Mouse (Mus musculus) urinary bladder, postnatal 4 days (tissue): ENCODE measurements around the gene Tceal9.
A peak's percentile ranks its signal among the peaks of the same experiment; 100 is the strongest.
"Not testable (repeated sequence)": the region's sequence is repeated elsewhere in the genome, so short reads cannot be mapped to it uniquely, and the experiment has no call there.

ENCODE experiments used
- DNase-seq, 2 experiments: peaks; one replicate each; pipeline ENCODE4 v3.0.0; 2021 to 2022; ENCODE audit warnings: low spot score in 2 of 2

Gene Tceal9

GRCm38 (mm10) chrX:136244574-136245229, at the start of gene Tceal9:
TSS of gene Tceal9 (plus strand) at chrX:136245079.
- peak; percentile 66 to 75 for DNase-seq

DNA sequence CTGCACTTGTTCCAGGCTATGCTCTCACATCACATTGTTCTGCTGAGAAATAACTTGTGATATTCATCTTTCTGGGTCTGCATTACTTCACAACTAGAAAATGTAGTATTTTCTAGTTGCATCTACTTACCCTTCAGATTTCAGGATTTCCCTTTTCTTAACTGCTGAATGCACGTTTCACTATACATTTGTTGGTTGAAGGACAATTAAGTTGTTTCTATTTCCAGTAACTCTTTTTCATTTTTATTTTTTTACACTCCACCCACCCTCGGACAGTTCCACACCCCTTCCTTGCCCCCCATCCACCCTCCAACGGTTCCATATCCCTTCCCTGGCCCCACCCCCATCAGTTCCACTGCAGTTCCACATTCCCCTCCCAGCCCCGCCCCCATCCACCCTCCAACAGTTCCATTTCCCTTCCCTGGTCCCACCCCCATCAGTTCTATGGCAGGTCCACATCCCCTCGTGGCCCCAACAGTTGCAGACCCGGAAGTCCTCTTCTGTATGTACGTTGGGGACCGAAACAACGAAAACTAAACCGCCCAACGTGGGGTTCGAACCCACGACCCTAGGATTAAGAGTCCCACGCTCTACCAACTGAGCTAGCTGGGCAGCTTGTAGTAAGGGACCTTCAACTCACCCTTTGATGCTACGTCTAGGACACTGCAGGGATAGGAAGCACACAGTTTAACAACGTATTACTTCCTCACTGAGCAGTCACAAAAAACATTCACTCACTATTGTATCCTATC, 49.5 kb upstream of the Tceal9 start:
- DNase-seq: no peak

GRCm38 (mm10) chrX:136196873-136197272, 48.0 kb upstream of the Tceal9 start:
- no peak for DNase-seq

DNA sequence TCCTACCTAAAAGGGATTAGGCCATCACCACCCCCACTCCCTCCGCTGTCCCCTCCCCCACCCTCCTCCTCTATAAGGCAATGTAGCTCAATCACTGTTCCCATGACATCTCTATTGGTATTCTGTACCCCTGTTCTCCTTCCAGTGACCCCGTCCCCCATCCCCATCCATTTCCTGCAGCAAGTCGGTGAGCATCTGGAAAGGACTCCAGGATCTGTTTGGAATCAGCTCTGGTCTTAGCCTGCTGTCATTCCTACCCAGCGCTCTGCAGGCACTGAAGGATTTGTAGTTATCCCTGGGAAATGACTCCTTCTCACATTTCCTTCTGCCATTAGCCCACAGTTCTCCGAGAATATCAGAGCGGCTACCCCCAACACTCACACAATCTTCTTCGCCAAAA, 41.6 kb upstream of the Tceal9 start:
- DNase-seq: no peak

DNA sequence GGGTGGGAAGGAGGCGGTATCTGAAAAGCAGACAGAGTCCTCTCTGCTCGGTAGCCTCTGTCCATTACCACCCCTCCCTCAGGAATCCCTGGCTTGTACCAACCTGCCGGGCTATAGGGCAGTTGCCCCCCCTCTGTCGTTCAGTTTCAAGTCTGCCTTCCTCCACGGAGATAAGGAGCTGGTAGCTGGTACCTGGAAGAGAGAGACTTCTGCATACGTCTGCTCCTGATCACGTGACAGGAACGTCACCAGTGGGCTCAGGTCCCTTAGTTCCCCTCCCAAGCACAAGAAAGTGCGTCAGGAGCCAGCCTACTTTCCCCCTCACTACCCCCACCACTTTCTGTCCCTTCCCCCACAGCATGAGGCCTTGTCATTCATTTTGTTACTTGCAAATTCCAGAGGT, 41.2 kb upstream of the Tceal9 start, which contains the start of gene Tceal5:
Tceal5 (minus strand) TSS at position 213 of the 403 bp plus-strand sequence.
- peak in 1 of 2 experiments; percentile 16 for DNase-seq

GRCm38 (mm10) chrX:136204406-136204805, 40.5 kb upstream of the Tceal9 start:
- DNase-seq: no peak

GRCm38 (mm10) chrX:136213396-136213795, 31.5 kb upstream of the Tceal9 start:
- DNase-seq: no peak

DNA sequence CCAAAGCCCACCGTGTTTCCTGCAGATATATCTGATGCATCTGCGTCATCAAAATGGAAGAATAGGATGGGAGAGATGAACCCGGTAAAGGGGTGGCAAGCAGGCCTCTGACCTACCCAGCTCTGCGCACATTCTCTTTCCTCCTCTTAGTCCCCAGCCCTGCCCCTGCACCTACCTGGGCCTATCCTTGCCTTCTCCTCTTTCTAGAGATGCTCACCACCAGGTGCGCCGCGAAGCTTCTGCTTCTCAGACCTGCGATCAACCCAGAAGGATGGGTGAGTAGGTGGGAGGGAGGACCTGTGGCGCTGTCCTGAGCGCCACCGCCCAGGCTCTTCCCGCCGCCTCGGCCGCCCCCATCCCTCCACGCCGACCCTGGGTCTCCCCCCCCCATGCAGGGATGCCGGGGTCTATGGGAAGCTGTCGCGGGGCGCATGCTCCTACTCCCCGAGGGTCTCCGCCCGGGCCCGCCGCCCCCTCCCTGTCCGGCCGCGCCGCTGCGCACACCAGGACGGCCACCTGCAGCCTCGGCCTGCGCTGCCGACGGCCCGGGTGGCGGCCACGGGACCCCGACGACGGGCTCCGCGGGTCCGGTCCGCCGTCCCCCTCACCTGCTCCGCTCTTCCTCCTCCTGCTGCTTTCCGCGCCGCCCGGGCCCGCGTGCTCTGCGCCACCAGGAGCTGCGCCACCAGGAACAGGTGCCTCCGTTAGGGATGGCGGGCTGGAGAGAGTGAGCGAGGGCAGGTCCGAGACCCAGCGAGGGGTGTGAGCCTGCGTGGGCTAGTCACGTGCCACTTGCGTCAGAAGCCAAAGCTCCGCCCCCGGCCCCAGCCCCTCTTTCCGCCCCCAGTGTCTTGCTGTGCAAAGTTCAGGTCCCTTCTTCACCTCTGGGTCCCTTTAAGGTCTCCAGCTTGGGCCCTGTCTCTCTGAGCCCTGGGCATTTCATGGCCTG, 29.9 kb upstream of the Tceal9 start, which contains the start of the genes Tceal7 and Bex1:
Tceal7 (plus strand) TSS at position 51 of the 949 bp plus-strand sequence.
Bex1 (minus strand) TSS at position 785 of the 949 bp plus-strand sequence.
- DNase-seq: not testable (repeated sequence)

DNA sequence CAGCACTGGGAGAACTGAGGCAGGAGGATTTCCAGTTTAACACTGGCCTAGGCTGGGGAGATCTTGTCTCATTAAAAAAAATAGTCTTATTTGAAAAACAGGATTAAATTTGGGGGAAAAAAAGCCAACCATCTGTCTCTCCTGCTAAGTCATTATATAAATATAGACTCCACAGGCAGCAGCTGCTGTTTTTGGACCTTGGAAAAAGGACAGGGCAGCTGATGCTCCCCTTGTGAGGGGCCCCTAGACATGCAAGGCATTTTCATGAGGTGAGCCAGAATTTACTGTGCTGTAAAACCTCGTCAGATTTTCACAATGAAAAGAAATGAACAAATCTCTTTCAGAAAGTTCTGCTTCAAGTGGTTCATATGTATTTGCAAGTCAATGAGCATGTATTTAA, 28.6 kb upstream of the Tceal9 start:
- no peak for DNase-seq

DNA sequence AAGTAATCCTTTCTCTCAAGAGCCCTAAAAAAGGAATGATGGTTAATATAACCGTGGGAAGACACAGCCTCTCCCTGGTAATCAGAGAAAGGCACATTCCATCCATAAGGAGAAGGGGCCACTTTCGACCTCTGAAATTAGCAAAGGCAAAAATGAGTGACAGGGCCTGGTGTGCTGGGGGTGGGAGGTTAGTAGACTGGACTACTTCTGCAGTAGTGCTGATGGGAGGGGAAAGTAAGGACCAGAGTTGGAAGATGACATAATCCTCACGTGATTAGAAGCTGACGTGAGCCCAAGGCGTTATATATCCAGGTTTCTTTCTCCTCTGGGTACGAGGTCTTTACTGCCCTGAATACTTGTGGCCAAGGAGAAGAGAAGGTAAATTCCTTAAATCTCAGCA, 21.2 kb upstream of the Tceal9 start:
- no peak for DNase-seq

DNA sequence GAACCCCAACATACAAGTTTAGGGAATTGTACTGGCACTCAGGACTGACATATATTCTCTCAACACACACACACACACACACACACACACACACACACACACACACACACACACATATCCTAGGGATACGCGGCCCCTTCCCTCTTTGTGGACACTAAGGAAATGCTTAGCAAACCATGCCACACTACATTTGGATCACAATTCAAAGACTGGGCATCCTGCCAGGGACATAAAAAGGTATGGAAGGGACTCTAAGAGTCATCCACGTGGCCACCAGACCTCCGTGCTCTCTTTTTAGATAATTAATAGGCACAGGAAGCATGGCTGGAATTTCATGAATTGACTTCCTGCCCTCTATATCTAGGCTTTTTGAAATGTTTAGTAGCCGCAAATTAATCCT, 17.1 kb upstream of the Tceal9 start:
- DNase-seq: no peak

GRCm38 (mm10) chrX:136238118-136238517, 6.8 kb upstream of the Tceal9 start:
- DNase-seq: no peak

GRCm38 (mm10) chrX:136243181-136243580, 1.7 kb upstream of the Tceal9 start:
- DNase-seq: no peak

DNA sequence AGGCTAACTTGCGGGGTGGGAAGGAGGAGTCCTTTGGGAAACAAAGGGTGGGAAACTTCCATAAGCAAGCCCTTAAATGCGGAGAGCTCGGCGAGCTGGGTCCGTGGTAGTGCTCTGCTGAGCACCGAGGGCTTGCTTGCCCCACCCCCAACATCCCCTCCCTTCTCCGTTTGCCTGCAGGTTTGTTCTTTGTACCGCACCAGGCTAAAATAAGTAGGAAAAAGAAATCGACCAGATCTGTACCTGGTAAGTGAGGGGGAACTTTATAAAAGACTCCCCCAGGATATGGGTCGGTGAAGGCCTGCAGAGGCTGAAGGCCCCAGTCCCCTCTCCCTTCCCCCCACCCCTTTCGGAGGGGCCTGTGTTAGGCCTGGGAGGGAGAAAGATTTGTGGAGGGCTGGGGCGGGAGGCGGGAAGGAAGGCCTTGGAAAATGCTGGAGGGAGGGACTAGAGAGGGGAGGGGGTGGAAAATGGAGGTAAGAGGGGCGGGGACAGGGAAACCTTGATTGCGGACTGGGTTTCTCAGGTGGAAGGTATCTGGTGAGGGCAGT, 717 bp downstream of the Tceal9 start:
- DNase-seq: no peak

- no peak for DNase-seq
These were observed 3.9 kb downstream of the Tceal9 start for GRCm38 (mm10) chrX:136248811-136249210.

GRCm38 (mm10) chrX:136249671-136250070, 4.8 kb downstream of the Tceal9 start:
- DNase-seq: no peak

- DNase-seq: no peak
These were observed 7.3 kb downstream of the Tceal9 start for GRCm38 (mm10) chrX:136252023-136252729.

- DNase-seq: no peak
These were observed 22.8 kb downstream of the Tceal9 start for GRCm38 (mm10) chrX:136267720-136268119.

GRCm38 (mm10) chrX:136268173-136268572, 23.3 kb downstream of the Tceal9 start:
- DNase-seq: no peak

- peak in 1 of 2 experiments; percentile 46 for DNase-seq
These were observed 25.0 kb downstream of the Tceal9 start, which contains the start of gene Bex3 for GRCm38 (mm10) chrX:136269743-136270392. TSS of gene Bex3 (plus strand) at chrX:136270253.
